Mouse (Mus musculus) CD8-positive naive resting alpha-beta T cell, adult 57 days (primary cell): ENCODE data around the gene Cdkl1. TPM values are rescaled to one million over a fixed set of nuclear protein-coding genes. Genes with fewer than 3 reads are reported as not detected.

Experiments used
- total RNA-seq: library from RNA; stranded (reverse); gene quantifications from one replicate; pipeline ENCODE4 v1.2.4, GENCODE M21; 2023

Cdkl1 gene
- 0.49 TPM for total RNA-seq

GRCm38 (mm10) chr12:69790530-69791505 is at the start of gene Cdkl1:
TSS of gene Cdkl1 (minus strand) at chr12:69791267.

GRCm38 (mm10) chr12:69724711-69725460 is 66.2 kb downstream of the Cdkl1 start, which contains the start of the genes L2hgdh and Atp5s:
TSS of gene L2hgdh (minus strand) at chr12:69724873.
TSS of gene Atp5s (plus strand) at chr12:69724950.

Other genes starting within 250 kb of the Cdkl1 start
- 20.0 TPM for gene Vcpkmt, start 208.2 kb downstream of the Cdkl1 start, total RNA-seq
- 26.2 TPM for gene Sos2, start 109.4 kb downstream of the Cdkl1 start, total RNA-seq
- 5.1 TPM for gene L2hgdh, start 66.4 kb downstream of the Cdkl1 start, total RNA-seq
- gene Atp5s, start 66.3 kb downstream of the Cdkl1 start, total RNA-seq, result 7.6 TPM
- 1.6 TPM for gene Atl1, start 101.3 kb upstream of the Cdkl1 start, total RNA-seq
- gene Map4k5, start 101.9 kb upstream of the Cdkl1 start, total RNA-seq, result 19.7 TPM
- gene Sav1, start 195.7 kb upstream of the Cdkl1 start, total RNA-seq, result 16.9 TPM